Mouse (Mus musculus) c-Kit-negative CD71-positive TER-119-positive erythroid progenitor cells, embryonic 14.5 days (primary cell): Measurements from ENCODE around the gene Gm20903.
"Not testable (repeated sequence)": the region's sequence is repeated elsewhere in the genome, so short reads cannot be mapped to it uniquely, and the experiment has no call there.

ENCODE experiments used
- DNase-seq: peaks from one replicate; pipeline ENCODE4 v3.0.0-alpha.2; 2013; ENCODE audit warnings: low read depth, low spot score

Gm20903 gene

GRCm38 (mm10) chrY:73669015-73669414 lies at the start of gene Gm20903:
Gene Gm20903 (plus strand): TSS chrY:73669315.
- DNase-seq = not testable (repeated sequence)
